Mouse (Mus musculus) neural tube, embryonic 12.5 days (tissue): ENCODE data around the gene Map2k7. TPM values are rescaled to one million over a fixed set of nuclear protein-coding genes. Genes with fewer than 3 reads are reported as not detected.

Experiments
- ATAC-seq: fragments of 200-750 bp; cut with Nextera tagmentation; 2 replicates; pipeline ENCODE4 v1.8.0; 2017; ENCODE audit warnings: low read depth, mild to moderate bottlenecking, moderate TSS enrichment, moderate library complexity; ENCODE audit not compliant: low FRiP score
- H3K27ac ChIP-seq: fragments of 300-500 bp; sonication (generic); 2 replicates; pipeline ENCODE4 v1.5.1; 2016
- H3K27me3 ChIP-seq: fragments of 300-500 bp; sonication (generic); replicated peaks from 2 replicates; pipeline ENCODE4 v1.6.1; 2016; ENCODE audit warnings: mild to moderate bottlenecking
- H3K36me3 ChIP-seq: fragments of 300-500 bp; sonication (generic); 2 replicates; pipeline ENCODE4 v1.6.1; 2016; ENCODE audit warnings: mild to moderate bottlenecking
- H3K4me1 ChIP-seq: fragments of 300-500 bp; sonication (generic); 2 replicates; pipeline ENCODE4 v1.6.1; 2016
- H3K4me2 ChIP-seq: fragments of 300-500 bp; sonication (generic); replicated peaks from 2 replicates; pipeline ENCODE4 v1.6.1; 2016; ENCODE audit warnings: mild to moderate bottlenecking
- H3K4me3 ChIP-seq: fragments of 300-500 bp; sonication (generic); 2 replicates; pipeline ENCODE4 v1.5.1; 2016
- H3K9ac ChIP-seq: fragments of 300-500 bp; sonication (generic); 2 replicates; pipeline ENCODE4 v1.6.1; 2016; ENCODE audit warnings: mild to moderate bottlenecking
- H3K9me3 ChIP-seq: fragments of 300-500 bp; sonication (generic); 2 replicates; pipeline ENCODE4 v1.6.1; 2016; ENCODE audit warnings: mild to moderate bottlenecking
- WGBS: fragments of 180-500 bp; shearing (Covaris S2); methylation state at CpG from one replicate; pipeline ENCODE4 v1.1.7; 2016; 5-methylcytosine and 5-hydroxymethylcytosine counted together
- polyA plus RNA-seq: library from polyadenylated mRNA; unstranded; fragments of >200 nt; fragmentation: Nextera tagmentation; extraction: Ambion mirVana; gene quantifications from 2 replicates; pipeline ENCODE4 v1.2.1, GENCODE M21; 2016

Map2k7 gene
- polyA plus RNA-seq, 1 experiment from 2014 or later: 50.9 TPM

DNA sequence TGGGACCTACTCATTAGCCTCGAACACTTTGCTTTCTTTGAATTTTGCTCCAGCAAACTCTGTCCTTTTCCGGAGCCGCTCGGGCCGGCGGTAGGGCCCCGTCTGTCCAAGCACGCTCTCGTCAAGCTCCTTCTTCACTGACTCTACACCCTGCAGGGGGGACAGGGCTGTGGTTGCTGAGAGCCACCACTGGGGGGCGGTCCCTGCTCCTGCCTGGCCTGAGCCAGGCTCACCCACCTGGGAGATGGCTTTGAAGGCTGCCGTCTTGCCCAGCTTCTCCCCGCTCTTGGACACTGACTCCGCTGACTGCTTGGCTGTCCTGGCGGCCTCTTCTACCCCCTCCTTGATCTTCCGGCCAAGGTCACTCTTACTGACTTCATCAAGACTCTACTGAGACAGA, 29.1 kb downstream of the Map2k7 start:
- Histone ChIP-seq H3K36me3 (peaks cover 90% of the 10 kb centered on the region), H3K4me2 (no peak overlapping the region), H3K9me3 (no peaks in the 10 kb centered on the region), H3K4me3 (no peak overlapping the region), H3K27me3 (no peaks in the 10 kb centered on the region), H3K27ac (no peak overlapping the region), H3K4me1 (no peaks in the 10 kb centered on the region), H3K9ac (no peak overlapping the region)
- ATAC-seq: peak; percentile 64; the same call in 1 of the 2 replicates
- WGBS: 79% methylated on average over 15 of the region's 15 CpGs

GRCm38 (mm10) chr8:4269609-4270008, 31.1 kb downstream of the Map2k7 start:
- no peak for ATAC-seq
- peaks cover under 1% of the 10 kb centered on the region; the same call in 1 of the 2 replicates for H3K4me1 ChIP-seq
- no peak overlapping the region for H3K27ac ChIP-seq
- H3K9ac ChIP-seq: no peak overlapping the region
- no peak overlapping the region for H3K4me3 ChIP-seq
- H3K4me2 ChIP-seq: no peak overlapping the region
- 93% methylated on average over 6 of the region's 6 CpGs for WGBS
- H3K9me3 ChIP-seq: no peaks in the 10 kb centered on the region
- peaks cover 85% of the 10 kb centered on the region for H3K36me3 ChIP-seq
- H3K27me3 ChIP-seq: no peaks in the 10 kb centered on the region

DNA sequence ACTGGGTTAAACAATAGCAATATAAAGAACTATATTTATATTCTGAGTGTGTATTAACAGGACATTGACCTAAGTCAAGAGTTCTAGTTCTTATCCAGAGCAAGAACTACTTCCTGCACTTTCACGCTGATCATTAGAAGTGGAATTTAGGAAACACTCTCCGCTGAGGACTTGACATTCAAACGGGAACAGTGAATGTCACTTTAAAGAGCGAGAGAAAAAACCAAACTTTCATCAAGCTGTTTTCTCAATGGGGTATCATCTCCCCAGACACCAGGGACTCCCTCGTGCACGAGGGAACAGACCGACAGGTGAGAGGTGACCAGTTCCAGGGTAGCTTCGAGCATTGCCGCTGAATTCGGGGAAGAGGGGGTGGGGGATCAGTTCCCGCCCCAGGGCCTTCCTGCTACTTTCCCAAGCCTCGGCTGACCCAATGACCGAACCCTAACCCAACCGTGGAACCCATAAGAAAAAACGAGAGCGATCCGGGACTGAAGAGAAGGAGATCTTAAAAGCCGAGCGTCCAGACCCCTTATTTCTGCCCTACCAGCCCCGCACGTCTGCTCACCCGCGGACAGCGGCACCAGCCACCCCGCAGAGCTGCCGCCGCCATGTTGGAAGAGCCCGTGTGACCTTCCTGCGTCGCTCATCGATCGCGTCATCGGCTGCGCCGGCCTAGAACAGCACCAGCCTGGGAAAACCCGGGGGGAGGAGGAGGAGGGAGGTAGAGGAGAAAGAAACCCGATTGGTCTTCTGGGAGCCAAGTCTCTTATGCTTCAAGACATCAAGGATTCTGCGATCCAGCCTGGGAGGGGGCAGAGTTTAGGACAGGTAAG, 37.0 kb downstream of the Map2k7 start, which contains the start of gene Timm44:
Timm44 (minus strand) TSS at position 639 of the 836 bp plus-strand sequence.
- Histone ChIP-seq H3K36me3 (peaks cover 27% of the 10 kb centered on the region), H3K4me3 (peak within 1 kb of the TSS; percentile 73), H3K9me3 (no peaks in the 10 kb centered on the region), H3K4me2 (peak within 1 kb of the TSS; percentile 85), H3K27me3 (no peaks in the 10 kb centered on the region), H3K4me1 (peaks cover 7% of the 10 kb centered on the region), H3K9ac (peak within 1 kb of the TSS; percentile 66), H3K27ac (no peak within 1 kb of the TSS)
- 1% methylated on average over 39 of the region's 39 CpGs for whole genome bisulfite sequencing
- peak; percentile 98 for ATAC-seq

DNA sequence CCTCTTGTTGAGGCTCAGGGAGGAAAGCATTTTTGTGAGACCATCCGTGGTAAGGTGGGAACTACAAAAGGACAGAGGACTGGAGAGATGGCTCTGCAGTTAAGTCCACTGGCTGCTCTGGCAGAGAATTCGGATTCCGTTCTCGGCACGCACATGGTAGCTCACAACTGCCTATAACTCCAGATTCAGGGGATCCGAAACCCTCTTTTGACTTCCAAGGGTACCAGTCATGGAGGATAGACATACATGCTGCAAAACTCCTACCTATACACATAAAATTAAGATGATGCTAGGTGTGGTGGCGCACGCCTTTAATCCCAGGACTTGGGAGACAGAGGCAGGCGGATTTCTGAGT, 37.5 kb downstream of the Map2k7 start:
- Histone ChIP-seq H3K27ac (no peak overlapping the region), H3K9ac (peak overlapping the region; percentile 58)

DNA sequence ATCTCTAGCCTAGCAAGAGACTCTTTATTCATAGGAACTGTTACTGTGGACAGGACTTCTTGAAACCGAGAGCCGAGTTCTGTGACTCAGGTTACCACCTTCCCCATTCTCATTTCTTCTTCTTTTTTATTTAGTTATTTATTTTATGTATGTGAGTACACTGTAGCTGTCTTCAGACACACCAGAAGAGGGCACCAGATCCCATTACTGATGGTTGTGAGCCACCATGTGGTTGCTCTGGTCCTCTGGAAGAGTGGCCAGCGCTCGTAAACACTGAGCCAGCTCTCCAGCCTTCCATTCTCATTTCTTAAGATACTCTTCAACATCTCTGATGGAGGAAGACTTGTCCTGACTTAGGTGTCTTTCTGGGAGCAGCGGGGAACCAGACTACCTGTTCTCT, 54.2 kb downstream of the Map2k7 start:
- Histone ChIP-seq H3K4me2 (no peak overlapping the region), H3K9ac (no peak overlapping the region), H3K27ac (no peak overlapping the region), H3K36me3 (peaks cover 78% of the 10 kb centered on the region), H3K9me3 (no peaks in the 10 kb centered on the region), H3K27me3 (no peaks in the 10 kb centered on the region), H3K4me1 (no peaks in the 10 kb centered on the region), H3K4me3 (no peak overlapping the region)
- WGBS: 92% methylated on average over 5 of the region's 5 CpGs
- no peak for ATAC-seq

More for the DNA sequence above, 37.5 kb downstream of the Map2k7 start:
- Histone ChIP-seq H3K4me1 (peaks cover 7% of the 10 kb centered on the region), H3K9me3 (no peaks in the 10 kb centered on the region), H3K27me3 (no peaks in the 10 kb centered on the region), H3K36me3 (peaks cover 24% of the 10 kb centered on the region; the same call in 1 of the 2 replicates), H3K4me3 (peak overlapping the region; percentile 73), H3K4me2 (peak overlapping the region; percentile 85)
- 31% methylated on average over 9 of the region's 9 CpGs for WGBS
- no peak for ATAC-seq

Other genes starting within 250 kb of the Map2k7 start
- not detected in 2 replicates for gene Cd209f, start 132.9 kb upstream of the Map2k7 start, polyA plus RNA-seq
- not detected in 2 replicates for gene Cd209g, start 104.6 kb upstream of the Map2k7 start, polyA plus RNA-seq
- 72.1 and 74.7 TPM in 2 replicates for gene Evi5l, start 72.2 kb upstream of the Map2k7 start, polyA plus RNA-seq
- gene Prr36, start 21.3 kb upstream of the Map2k7 start, polyA plus RNA-seq: 40.7 and 41.6 TPM in 2 replicates
- gene Lrrc8e, start 11.9 kb upstream of the Map2k7 start, polyA plus RNA-seq: 0.05 and 0.08 TPM in 2 replicates
- 1.2 and 1.5 TPM in 2 replicates for gene Gm49320, start 125 bp downstream of the Map2k7 start, polyA plus RNA-seq
- gene Tgfbr3l, start 9.5 kb downstream of the Map2k7 start, polyA plus RNA-seq: 5.4 and 8.1 TPM in 2 replicates
- 60.6 and 63.2 TPM in 2 replicates for gene Snapc2, start 14.3 kb downstream of the Map2k7 start, polyA plus RNA-seq
- gene Ctxn1, start 20.5 kb downstream of the Map2k7 start, polyA plus RNA-seq: 209 and 218 TPM in 2 replicates
- gene Timm44, start 37.2 kb downstream of the Map2k7 start, polyA plus RNA-seq: 44.9 and 53.2 TPM in 2 replicates
- 21.2 and 22.8 TPM in 2 replicates for gene Ccl25, start 86.5 kb downstream of the Map2k7 start, polyA plus RNA-seq
- 222 and 233 TPM in 2 replicates for gene Elavl1, start 86.7 kb downstream of the Map2k7 start, polyA plus RNA-seq